Mouse (Mus musculus) C2C12 (cell line): ENCODE data around the gene Vwf.

Experiments
- CTCF ChIP-seq: IDR thresholded peaks from one replicate; pipeline ENCODE4 v1.5.1; 2011; ENCODE audit not compliant: control insufficient read depth, insufficient read depth, insufficient read length
- FOSL1 ChIP-seq: IDR thresholded peaks from one replicate; pipeline ENCODE4 v1.8.0; 2011; ENCODE audit warnings: mild to moderate bottlenecking, low read length; ENCODE audit not compliant: poor library complexity, insufficient read depth, severe bottlenecking
- MAX ChIP-seq: IDR thresholded peaks from one replicate; pipeline ENCODE4 v1.6.1; 2011; ENCODE audit warnings: mild to moderate bottlenecking, control low read depth

DNA sequence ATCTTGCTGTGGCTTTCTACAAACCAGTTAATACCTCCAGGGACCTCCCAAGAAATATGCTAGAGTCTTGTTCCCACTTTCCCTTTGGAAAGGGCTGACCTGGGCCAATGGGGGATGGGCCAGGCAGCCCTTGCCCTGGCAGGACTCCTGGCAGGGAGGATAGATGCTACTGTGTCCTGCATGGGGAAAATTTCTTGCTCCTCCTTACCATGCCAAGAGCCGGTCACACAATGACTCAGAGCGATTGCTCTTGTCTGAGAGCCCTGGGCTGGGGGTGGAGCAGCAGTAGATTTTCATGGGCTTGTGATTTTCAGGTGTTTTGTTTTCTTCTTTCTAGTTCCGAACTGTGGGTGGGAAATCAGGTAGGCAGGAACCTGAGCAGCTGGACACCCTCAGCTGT lies 39.0 kb downstream of the Vwf start:
- TF ChIP-seq CTCF (no peak), FOSL1 (no peak), MAX (no peak)
